Comparison of ENCODE assay signal across 10 mouse cellular contexts in genomic region chr17:90452770-90453169, GRCm38 (mm10).
DNase-seq lines count a peak whose midpoint lies in the region; ATAC-seq and TF ChIP-seq lines count a peak whose summit lies in the region.
"Had no signal": no experiment of that assay in that cellular context is flagged by ENCODE, and none has a peak within 500 bp of the region (broad histone marks: within the 10 kb centered on the region; RNA-seq: fewer than 3 reads in every experiment).

No protein-coding gene starts in this region.

- H3K9me3 ChIP-seq in intestine, postnatal 0 days (ENCODE audit: control insufficient read depth), result no peaks in the 10 kb centered on the region
- H3K9me3 ChIP-seq in intestine, embryonic 16.5 days (ENCODE audit: control insufficient read depth, low read length), result no peaks in the 10 kb centered on the region
- H3K9me3 ChIP-seq in forebrain, embryonic 16.5 days (ENCODE audit: control insufficient read depth, low read length), result no peaks in the 10 kb centered on the region
- H3K9me3 ChIP-seq in midbrain, embryonic 15.5 days, result no peaks in the 10 kb centered on the region
- H3K9me3 ChIP-seq: liver, embryonic 13.5 days had no signal

- H3K4me1 ChIP-seq in intestine, postnatal 0 days (replicated peaks; ENCODE audit: control insufficient read depth, insufficient read depth, low read length), result no peaks in the 10 kb centered on the region
- H3K4me1 ChIP-seq in intestine, embryonic 16.5 days (ENCODE audit: control insufficient read depth, insufficient read depth, low read length), result peaks cover 11% of the 10 kb centered on the region
- H3K4me1 ChIP-seq in forebrain, embryonic 16.5 days (replicated peaks; ENCODE audit: control insufficient read depth, insufficient read depth, low read length), result peaks cover 17% of the 10 kb centered on the region
- H3K4me1 ChIP-seq in midbrain, embryonic 15.5 days, result peaks cover 30% of the 10 kb centered on the region

- no peak overlapping the region for H3K9ac ChIP-seq in intestine, postnatal 0 days (ENCODE audit: low read depth, low read length)
- no peak overlapping the region for H3K9ac ChIP-seq in intestine, embryonic 16.5 days (ENCODE audit: low read depth, low read length)
- peak overlapping the region; percentile 47 for H3K9ac ChIP-seq in forebrain, embryonic 16.5 days (replicated peaks; ENCODE audit: low read depth, low read length)
- H3K9ac ChIP-seq in midbrain, embryonic 15.5 days, result peak overlapping the region; percentile 27; the same call in 1 of the 2 replicates
- H3K9ac ChIP-seq: liver, embryonic 13.5 days had no signal

- H3K27ac ChIP-seq in intestine, postnatal 0 days (ENCODE audit: low read depth, low read length), result no peak overlapping the region
- no peak overlapping the region for H3K27ac ChIP-seq in intestine, embryonic 16.5 days (ENCODE audit: low read length)
- H3K27ac ChIP-seq in forebrain, embryonic 16.5 days (ENCODE audit: low read length), result peak overlapping the region; percentile 34; the same call in 1 of the 2 replicates
- H3K27ac ChIP-seq in midbrain, embryonic 15.5 days, result peak overlapping the region; percentile 74
- H3K27ac ChIP-seq: liver, embryonic 13.5 days had no signal

- peak; percentile 35 for DNase-seq in cerebellum, adult 11 months
- no peak for DNase-seq in kidney, postnatal 4 days
- DNase-seq in spleen, adult 12 weeks (ENCODE audit: low spot score), result no peak
- no peak for DNase-seq in natural killer cell, adult 2 months (ENCODE audit: low spot score in 2 of 2)
- DNase-seq: adrenal gland, postnatal 14 days; liver, embryonic 13.5 days had no signal

- no peak for ATAC-seq in intestine, postnatal 0 days
- no peak for ATAC-seq in intestine, embryonic 16.5 days
- peak; percentile 11; the same call in 1 of the 2 replicates for ATAC-seq in forebrain, embryonic 16.5 days
- no peak for ATAC-seq in midbrain, embryonic 15.5 days (replicated peaks)

- peaks cover 24% of the 10 kb centered on the region for H3K27me3 ChIP-seq in intestine, postnatal 0 days (replicated peaks; ENCODE audit: control insufficient read depth, insufficient read depth, low read length)
- peaks cover 26% of the 10 kb centered on the region for H3K27me3 ChIP-seq in intestine, embryonic 16.5 days (replicated peaks; ENCODE audit: control insufficient read depth, insufficient read depth, low read length)
- no peaks in the 10 kb centered on the region for H3K27me3 ChIP-seq in forebrain, embryonic 16.5 days (replicated peaks; ENCODE audit: control insufficient read depth, insufficient read depth, low read length)
- H3K27me3 ChIP-seq in midbrain, embryonic 15.5 days (replicated peaks), result no peaks in the 10 kb centered on the region

- no peaks in the 10 kb centered on the region for H3K36me3 ChIP-seq in intestine, postnatal 0 days (ENCODE audit: control insufficient read depth, insufficient read depth)
- H3K36me3 ChIP-seq in intestine, embryonic 16.5 days (ENCODE audit: control insufficient read depth, insufficient read depth, low read length), result no peaks in the 10 kb centered on the region
- no peaks in the 10 kb centered on the region; the same call in 1 of the 2 replicates for H3K36me3 ChIP-seq in forebrain, embryonic 16.5 days (ENCODE audit: control insufficient read depth, insufficient read depth)
- H3K36me3 ChIP-seq in midbrain, embryonic 15.5 days (replicated peaks), result no peaks in the 10 kb centered on the region
- H3K36me3 ChIP-seq: liver, embryonic 13.5 days had no signal

- peak; percentile 30; the same call in 1 of the 2 replicates for TF ChIP-seq CTCF in intestine, postnatal 0 days (IDR thresholded peaks at IDR 0.05; ENCODE audit: low read depth)

- 70% methylated on average over 2 of the region's 2 CpGs for WGBS in intestine, postnatal 0 days
- WGBS in intestine, embryonic 16.5 days, result 62% methylated on average over 2 of the region's 2 CpGs
- 61% methylated on average over 2 of the region's 2 CpGs for WGBS in forebrain, embryonic 16.5 days
- 65% methylated on average over 2 of the region's 2 CpGs for WGBS in midbrain, embryonic 15.5 days

- H3K4me2 ChIP-seq in intestine, postnatal 0 days (replicated peaks; ENCODE audit: low read depth), result no peak overlapping the region
- H3K4me2 ChIP-seq in intestine, embryonic 16.5 days (ENCODE audit: low read depth, low read length), result no peak overlapping the region
- H3K4me2 ChIP-seq in forebrain, embryonic 16.5 days (ENCODE audit: low read length), result peak overlapping the region; percentile 85
- H3K4me2 ChIP-seq in midbrain, embryonic 15.5 days, result peak overlapping the region; percentile 70
- H3K4me2 ChIP-seq: liver, embryonic 13.5 days had no signal

- H3K4me3 ChIP-seq in intestine, postnatal 0 days (ENCODE audit: low read depth, low read length), result no peak overlapping the region
- no peak overlapping the region for H3K4me3 ChIP-seq in intestine, embryonic 16.5 days (ENCODE audit: low read length)
- peak overlapping the region; percentile 60 for H3K4me3 ChIP-seq in forebrain, embryonic 16.5 days (replicated peaks; ENCODE audit: low read length)
- peak overlapping the region; percentile 68 for H3K4me3 ChIP-seq in midbrain, embryonic 15.5 days
- H3K4me3 ChIP-seq: liver, embryonic 13.5 days had no signal

Comparison
In these comparisons a context has a peak if more than half of its experiments do, and no peak if none do; other contexts are left out.
1. H3K27ac ChIP-seq: peak in forebrain, embryonic 16.5 days (single experiment) and midbrain, embryonic 15.5 days (single experiment); none in intestine, postnatal 0 days (single experiment) and intestine, embryonic 16.5 days (single experiment).
2. H3K4me2 ChIP-seq: peak in forebrain, embryonic 16.5 days (single experiment) and midbrain, embryonic 15.5 days (single experiment); none in intestine, postnatal 0 days (single experiment) and intestine, embryonic 16.5 days (single experiment).
3. H3K4me3 ChIP-seq: peak in forebrain, embryonic 16.5 days (single experiment) and midbrain, embryonic 15.5 days (single experiment); none in intestine, postnatal 0 days (single experiment) and intestine, embryonic 16.5 days (single experiment).
4. H3K9ac ChIP-seq: peak in forebrain, embryonic 16.5 days (single experiment) and midbrain, embryonic 15.5 days (single experiment); none in intestine, postnatal 0 days (single experiment) and intestine, embryonic 16.5 days (single experiment).